Mouse (Mus musculus) liver, embryonic 12.5 days (tissue): ENCODE results near the gene Vkorc1. TPM values are rescaled to one million over a fixed set of nuclear protein-coding genes. Genes with fewer than 3 reads are reported as not detected.

Experiments used
- ATAC-seq: fragments of 200-750 bp; cut with Nextera tagmentation; 2 replicates; pipeline ENCODE4 v1.8.0; 2017; ENCODE audit warnings: moderate number of reproducible peaks, mild to moderate bottlenecking, moderate library complexity
- H3K27ac ChIP-seq: fragments of 300-500 bp; sonication (generic); 2 replicates; pipeline ENCODE4 v1.5.1; 2016; ENCODE audit warnings: mild to moderate bottlenecking
- H3K27me3 ChIP-seq: fragments of 300-500 bp; sonication (generic); replicated peaks from 2 replicates; pipeline ENCODE4 v1.6.1; 2016; ENCODE audit warnings: mild to moderate bottlenecking, moderate library complexity
- H3K36me3 ChIP-seq: fragments of 300-500 bp; sonication (generic); 2 replicates; pipeline ENCODE4 v1.6.1; 2016; ENCODE audit warnings: mild to moderate bottlenecking, moderate library complexity
- H3K4me1 ChIP-seq: fragments of 300-500 bp; sonication (generic); 2 replicates; pipeline ENCODE4 v1.6.1; 2016
- H3K4me2 ChIP-seq: fragments of 300-500 bp; sonication (generic); 2 replicates; pipeline ENCODE4 v1.6.1; 2016; ENCODE audit warnings: mild to moderate bottlenecking, moderate library complexity
- H3K4me3 ChIP-seq: fragments of 300-500 bp; sonication (generic); 2 replicates; pipeline ENCODE4 v1.5.1; 2016; ENCODE audit warnings: mild to moderate bottlenecking, moderate library complexity
- H3K9ac ChIP-seq: fragments of 300-500 bp; sonication (generic); 2 replicates; pipeline ENCODE4 v1.6.1; 2016; ENCODE audit warnings: mild to moderate bottlenecking, moderate library complexity
- H3K9me3 ChIP-seq: fragments of 300-500 bp; sonication (generic); replicated peaks from 2 replicates; pipeline ENCODE4 v1.6.1; 2016; ENCODE audit warnings: mild to moderate bottlenecking, moderate library complexity
- WGBS: fragments of 180-500 bp; shearing (Covaris S2); methylation state at CpG from one replicate; pipeline ENCODE4 v1.1.7; 2016; ENCODE audit not compliant: insufficient replicate concordance; 5-methylcytosine and 5-hydroxymethylcytosine counted together
- polyA plus RNA-seq: library from polyadenylated mRNA; unstranded; fragments of >200 nt; fragmentation: Nextera tagmentation; extraction: Ambion mirVana; gene quantifications from 2 replicates; pipeline ENCODE4 v1.2.1, GENCODE M21; 2016

The Vkorc1 gene
- polyA plus RNA-seq, 1 experiment from 2014 or later: 80.3 TPM

GRCm38 (mm10) chr7:127890798-127891197 lies 4.6 kb downstream of the Vkorc1 start, which contains the start of gene Prss53:
Gene Prss53, minus strand, starts transcription at chr7:127890970.
- WGBS: 50% methylated on average over 4 of the region's 4 CpGs
- no peak for ATAC-seq
- no peak within 1 kb of the TSS for H3K9ac ChIP-seq

GRCm38 (mm10) chr7:127888821-127889220 lies 6.6 kb downstream of the Vkorc1 start:
- WGBS: 55% methylated on average over 3 of the region's 3 CpGs
- no peak for ATAC-seq
- Histone ChIP-seq H3K36me3 (peaks cover 91% of the 10 kb centered on the region), H3K9me3 (no peaks in the 10 kb centered on the region), H3K4me2 (no peak overlapping the region), H3K4me1 (peaks cover 28% of the 10 kb centered on the region), H3K27ac (no peak overlapping the region), H3K9ac (no peak overlapping the region), H3K4me3 (no peak overlapping the region), H3K27me3 (no peaks in the 10 kb centered on the region)

More at GRCm38 (mm10) chr7:127890798-127891197, 4.6 kb downstream of the Vkorc1 start, which contains the start of gene Prss53:
- H3K27ac ChIP-seq: no peak within 1 kb of the TSS
- H3K4me2 ChIP-seq: no peak within 1 kb of the TSS
- H3K27me3 ChIP-seq: no peaks in the 10 kb centered on the region
- H3K36me3 ChIP-seq: peaks cover 73% of the 10 kb centered on the region
- H3K4me1 ChIP-seq: peaks cover 26% of the 10 kb centered on the region
- no peaks in the 10 kb centered on the region for H3K9me3 ChIP-seq
- H3K4me3 ChIP-seq: no peak within 1 kb of the TSS

GRCm38 (mm10) chr7:127887781-127888180 lies 7.6 kb downstream of the Vkorc1 start:
- Histone ChIP-seq H3K27me3 (no peaks in the 10 kb centered on the region), H3K36me3 (peaks cover 91% of the 10 kb centered on the region), H3K9ac (no peak overlapping the region), H3K27ac (no peak overlapping the region), H3K4me3 (no peak overlapping the region), H3K4me2 (no peak overlapping the region), H3K4me1 (peaks cover 34% of the 10 kb centered on the region), H3K9me3 (peaks cover 3% of the 10 kb centered on the region; the same call in 1 of the 2 replicates)
- 72% methylated on average over 3 of the region's 3 CpGs for WGBS
- ATAC-seq: no peak

GRCm38 (mm10) chr7:127887191-127887590 lies 8.2 kb downstream of the Vkorc1 start:
- Histone ChIP-seq H3K27me3 (no peaks in the 10 kb centered on the region), H3K36me3 (peaks cover 91% of the 10 kb centered on the region), H3K27ac (no peak overlapping the region), H3K9ac (no peak overlapping the region), H3K4me3 (no peak overlapping the region), H3K9me3 (peaks cover 9% of the 10 kb centered on the region), H3K4me2 (no peak overlapping the region), H3K4me1 (peaks cover 34% of the 10 kb centered on the region)
- 87% methylated on average over 8 of the region's 8 CpGs for WGBS
- no peak for ATAC-seq

GRCm38 (mm10) chr7:127886551-127886950 lies 8.9 kb downstream of the Vkorc1 start:
- WGBS: 89% methylated on average over 6 of the region's 6 CpGs
- no peak overlapping the region for H3K4me2 ChIP-seq
- peaks cover 94% of the 10 kb centered on the region for H3K36me3 ChIP-seq
- H3K4me3 ChIP-seq: no peak overlapping the region
- H3K27me3 ChIP-seq: no peaks in the 10 kb centered on the region
- no peak overlapping the region for H3K27ac ChIP-seq
- no peak for ATAC-seq
- H3K9me3 ChIP-seq: peaks cover 15% of the 10 kb centered on the region
- H3K9ac ChIP-seq: no peak overlapping the region
- peaks cover 34% of the 10 kb centered on the region for H3K4me1 ChIP-seq

- H3K36me3 ChIP-seq: peaks cover 100% of the 10 kb centered on the region
- no peak overlapping the region for H3K9ac ChIP-seq
- peaks cover 21% of the 10 kb centered on the region for H3K9me3 ChIP-seq
- no peaks in the 10 kb centered on the region for H3K27me3 ChIP-seq
- peaks cover 34% of the 10 kb centered on the region for H3K4me1 ChIP-seq
- WGBS: 56% methylated on average over 6 of the region's 6 CpGs
- H3K4me3 ChIP-seq: no peak overlapping the region
- H3K4me2 ChIP-seq: no peak overlapping the region
- no peak for ATAC-seq
- no peak overlapping the region for H3K27ac ChIP-seq
Measured at GRCm38 (mm10) chr7:127885951-127886350, 9.5 kb downstream of the Vkorc1 start.

- WGBS: 87% methylated on average over 12 of the region's 12 CpGs
- H3K9ac ChIP-seq: no peak overlapping the region
- H3K4me1 ChIP-seq: peaks cover 34% of the 10 kb centered on the region
- H3K4me3 ChIP-seq: no peak overlapping the region
- peaks cover 53% of the 10 kb centered on the region for H3K9me3 ChIP-seq
- no peaks in the 10 kb centered on the region for H3K27me3 ChIP-seq
- H3K4me2 ChIP-seq: no peak overlapping the region
- H3K27ac ChIP-seq: no peak overlapping the region
- no peak for ATAC-seq
- peaks cover 80% of the 10 kb centered on the region for H3K36me3 ChIP-seq
Measured at GRCm38 (mm10) chr7:127880431-127880830, 15.0 kb downstream of the Vkorc1 start.

GRCm38 (mm10) chr7:127879301-127879700 lies 16.1 kb downstream of the Vkorc1 start:
- H3K9me3 ChIP-seq: peaks cover 53% of the 10 kb centered on the region
- no peak overlapping the region for H3K9ac ChIP-seq
- no peak overlapping the region for H3K4me3 ChIP-seq
- H3K4me1 ChIP-seq: peaks cover 32% of the 10 kb centered on the region
- H3K27me3 ChIP-seq: no peaks in the 10 kb centered on the region
- peaks cover 69% of the 10 kb centered on the region for H3K36me3 ChIP-seq
- no peak overlapping the region for H3K27ac ChIP-seq
- ATAC-seq: no peak
- no peak overlapping the region for H3K4me2 ChIP-seq
- WGBS: 91% methylated on average over 9 of the region's 9 CpGs

- peak; percentile 76 for ATAC-seq
- peak within 1 kb of the TSS; percentile 97 for H3K27ac ChIP-seq
- peaks cover 40% of the 10 kb centered on the region for H3K9me3 ChIP-seq
- H3K36me3 ChIP-seq: peaks cover 62% of the 10 kb centered on the region
- H3K4me2 ChIP-seq: peak within 1 kb of the TSS; percentile 89
- peak within 1 kb of the TSS; percentile 97 for H3K4me3 ChIP-seq
- under 1% methylated on average over 60 of the region's 60 CpGs for WGBS
- H3K9ac ChIP-seq: peak within 1 kb of the TSS; percentile 98
- H3K27me3 ChIP-seq: no peaks in the 10 kb centered on the region
- H3K4me1 ChIP-seq: peaks cover 42% of the 10 kb centered on the region
Measured at GRCm38 (mm10) chr7:127876467-127877348, 18.7 kb downstream of the Vkorc1 start, which contains the start of gene Zfp668. Gene Zfp668, minus strand, starts transcription at chr7:127876828.

- ATAC-seq: peak; percentile 82
- under 1% methylated on average over 41 of the region's 41 CpGs for WGBS
- H3K4me1 ChIP-seq: peaks cover 45% of the 10 kb centered on the region
Measured at GRCm38 (mm10) chr7:127876041-127876466, 19.4 kb downstream of the Vkorc1 start, which contains the start of gene Zfp646. Gene Zfp646, plus strand, starts transcription at chr7:127876221.

GRCm38 (mm10) chr7:127875627-127876001 lies 19.8 kb downstream of the Vkorc1 start:
- H3K4me3 ChIP-seq: peak overlapping the region; percentile 97
- ATAC-seq: peak; percentile 77
- peaks cover 60% of the 10 kb centered on the region for H3K36me3 ChIP-seq
- H3K27ac ChIP-seq: peak overlapping the region; percentile 97
- peaks cover 29% of the 10 kb centered on the region for H3K9me3 ChIP-seq
- H3K27me3 ChIP-seq: no peaks in the 10 kb centered on the region
- peak overlapping the region; percentile 98 for H3K9ac ChIP-seq
- under 1% methylated on average over 43 of the region's 43 CpGs for WGBS
- peak overlapping the region; percentile 89 for H3K4me2 ChIP-seq
- H3K4me1 ChIP-seq: peaks cover 46% of the 10 kb centered on the region

More at GRCm38 (mm10) chr7:127876041-127876466, 19.4 kb downstream of the Vkorc1 start, which contains the start of gene Zfp646:
- Histone ChIP-seq H3K36me3 (peaks cover 61% of the 10 kb centered on the region), H3K27me3 (no peaks in the 10 kb centered on the region), H3K4me3 (peak within 1 kb of the TSS; percentile 97), H3K27ac (peak within 1 kb of the TSS; percentile 97), H3K4me2 (peak within 1 kb of the TSS; percentile 89), H3K9ac (peak within 1 kb of the TSS; percentile 98), H3K9me3 (peaks cover 33% of the 10 kb centered on the region)
